Mouse (Mus musculus): ENCODE data around the gene Cort.
"Not testable (repeated sequence)": the region's sequence is repeated elsewhere in the genome, so short reads cannot be mapped to it uniquely, and the experiment has no call there.

The Cort gene

GRCm38 (mm10) chr4:149126663-149127062, at the start of gene Cort:
Gene Cort, minus strand, starts transcription at chr4:149126763.
- no peak for DNase-seq (ENCODE audit: extremely low spot score, low read depth, low spot score)

GRCm38 (mm10) chr4:149173661-149174060, 47.1 kb upstream of the Cort start:
- DNase-seq (ENCODE audit: extremely low spot score, low read depth, low spot score): no peak

GRCm38 (mm10) chr4:149172666-149173065, 46.1 kb upstream of the Cort start:
- DNase-seq (ENCODE audit: extremely low spot score, low read depth, low spot score): no peak

GRCm38 (mm10) chr4:149172083-149172482, 45.5 kb upstream of the Cort start:
- no peak for DNase-seq (ENCODE audit: extremely low spot score, low read depth, low spot score)

- no peak for DNase-seq (ENCODE audit: extremely low spot score, low read depth, low spot score)
Measured at GRCm38 (mm10) chr4:149171581-149171981, 45.0 kb upstream of the Cort start.

- no peak for DNase-seq (ENCODE audit: extremely low spot score, low read depth, low spot score)
Measured at GRCm38 (mm10) chr4:149170394-149170931, 43.9 kb upstream of the Cort start.

GRCm38 (mm10) chr4:149169926-149170325, 43.4 kb upstream of the Cort start:
- not testable (repeated sequence) for DNase-seq (ENCODE audit: extremely low spot score, low read depth, low spot score)

GRCm38 (mm10) chr4:149168016-149168415, 41.5 kb upstream of the Cort start:
- DNase-seq (ENCODE audit: extremely low spot score, low read depth, low spot score): no peak

GRCm38 (mm10) chr4:149166957-149167611, 40.5 kb upstream of the Cort start:
- no peak for DNase-seq (ENCODE audit: extremely low spot score, low read depth, low spot score)

GRCm38 (mm10) chr4:149166215-149166946, 39.8 kb upstream of the Cort start, which contains the start of gene Pgd:
Gene Pgd, minus strand, starts transcription at chr4:149166771.
- peak; percentile 83 for DNase-seq (ENCODE audit: extremely low spot score, low read depth, low spot score)

- no peak for DNase-seq (ENCODE audit: extremely low spot score, low read depth, low spot score)
Measured at GRCm38 (mm10) chr4:149164150-149164549, 37.6 kb upstream of the Cort start.

GRCm38 (mm10) chr4:149163196-149163595, 36.6 kb upstream of the Cort start:
- DNase-seq (ENCODE audit: extremely low spot score, low read depth, low spot score): no peak

- DNase-seq (ENCODE audit: extremely low spot score, low read depth, low spot score): no peak
Measured at GRCm38 (mm10) chr4:149161166-149161565, 34.6 kb upstream of the Cort start.

- no peak for DNase-seq (ENCODE audit: extremely low spot score, low read depth, low spot score)
Measured at GRCm38 (mm10) chr4:149159891-149160290, 33.3 kb upstream of the Cort start.

GRCm38 (mm10) chr4:149159203-149159602, 32.6 kb upstream of the Cort start:
- no peak for DNase-seq (ENCODE audit: extremely low spot score, low read depth, low spot score)

GRCm38 (mm10) chr4:149157415-149157973, 30.9 kb upstream of the Cort start:
- DNase-seq (ENCODE audit: extremely low spot score, low read depth, low spot score): no peak

GRCm38 (mm10) chr4:149155711-149156110, 29.1 kb upstream of the Cort start:
- no peak for DNase-seq (ENCODE audit: extremely low spot score, low read depth, low spot score)

GRCm38 (mm10) chr4:149154859-149155258, 28.3 kb upstream of the Cort start:
- DNase-seq (ENCODE audit: extremely low spot score, low read depth, low spot score): no peak

- DNase-seq (ENCODE audit: extremely low spot score, low read depth, low spot score): no peak
Measured at GRCm38 (mm10) chr4:149150721-149151120, 24.2 kb upstream of the Cort start.

- DNase-seq (ENCODE audit: extremely low spot score, low read depth, low spot score): no peak
Measured at GRCm38 (mm10) chr4:149150256-149150655, 23.7 kb upstream of the Cort start.

- DNase-seq (ENCODE audit: extremely low spot score, low read depth, low spot score): no peak
Measured at GRCm38 (mm10) chr4:149149611-149150010, 23.0 kb upstream of the Cort start.

- DNase-seq (ENCODE audit: extremely low spot score, low read depth, low spot score): no peak
Measured at GRCm38 (mm10) chr4:149149196-149149595, 22.6 kb upstream of the Cort start.
